Mouse (Mus musculus): Measurements from ENCODE around the gene Cypt14.
"Not testable (repeated sequence)": the region's sequence is repeated elsewhere in the genome, so short reads cannot be mapped to it uniquely, and the experiment has no call there.

The Cypt14 gene

GRCm38 (mm10) chrX:39863504-39863903, at the start of gene Cypt14:
TSS of gene Cypt14 (minus strand) at chrX:39863604.
- not testable (repeated sequence) for DNase-seq

All from kidney, postnatal 4 days (tissue).